Mouse (Mus musculus) C2C12 (cell line): Measurements from ENCODE around the gene Zfyve26.

Experiments used
- CTCF ChIP-seq: IDR thresholded peaks from one replicate; pipeline ENCODE4 v1.5.1; 2011; ENCODE audit not compliant: control insufficient read depth, insufficient read depth, insufficient read length
- MAX ChIP-seq: IDR thresholded peaks from one replicate; pipeline ENCODE4 v1.6.1; 2011; ENCODE audit warnings: mild to moderate bottlenecking, control low read depth
- MYOD1 ChIP-seq: IDR thresholded peaks from one replicate; pipeline ENCODE4 v1.6.1; 2011; ENCODE audit warnings: low read depth; ENCODE audit not compliant: control insufficient read depth, insufficient read length
- USF1 ChIP-seq: IDR thresholded peaks from one replicate; pipeline ENCODE4 v1.6.1; 2011; ENCODE audit warnings: low read depth, mild to moderate bottlenecking, control low read depth, moderate library complexity

DNA sequence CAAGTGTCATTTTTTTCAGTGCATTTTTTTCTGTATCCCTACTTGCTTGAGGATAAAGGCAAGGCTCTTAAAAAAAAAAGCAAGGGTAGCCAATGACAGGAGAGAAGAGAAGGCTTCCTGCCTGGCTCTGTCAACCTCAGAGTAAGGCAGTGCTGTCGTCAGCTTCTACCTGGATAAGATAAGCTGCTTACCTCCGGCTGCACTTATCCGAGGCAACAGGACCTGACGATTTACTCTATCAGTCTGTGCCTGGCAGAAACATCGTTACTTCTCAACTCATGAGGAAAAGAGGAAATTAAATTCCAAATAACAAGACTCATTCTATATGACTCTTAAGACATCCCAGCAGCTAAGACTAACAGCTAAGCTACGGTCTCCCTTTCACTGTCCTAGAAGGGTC is 53.2 kb downstream of the Zfyve26 start:
- TF ChIP-seq MYOD1 (no peak), CTCF (no peak), MAX (no peak), USF1 (no peak)
